Mouse (Mus musculus) olfactory bulb, adult 2 months (tissue): ENCODE measurements around the gene Il2.

Experiments used
- CTCF ChIP-seq: fragments of 200-500 bp; IDR thresholded peaks from 2 replicates; pipeline ENCODE4 v1.5.1; 2012; ENCODE audit warnings: low read depth, mild to moderate bottlenecking, low read length, moderate library complexity; ENCODE audit not compliant: insufficient read depth
- POLR2A ChIP-seq: fragments of 200-500 bp; IDR thresholded peaks from 2 replicates; pipeline ENCODE4 v1.6.1; 2012; ENCODE audit warnings: mild to moderate bottlenecking, low read depth, low read length, moderate library complexity; ENCODE audit not compliant: insufficient read depth

DNA sequence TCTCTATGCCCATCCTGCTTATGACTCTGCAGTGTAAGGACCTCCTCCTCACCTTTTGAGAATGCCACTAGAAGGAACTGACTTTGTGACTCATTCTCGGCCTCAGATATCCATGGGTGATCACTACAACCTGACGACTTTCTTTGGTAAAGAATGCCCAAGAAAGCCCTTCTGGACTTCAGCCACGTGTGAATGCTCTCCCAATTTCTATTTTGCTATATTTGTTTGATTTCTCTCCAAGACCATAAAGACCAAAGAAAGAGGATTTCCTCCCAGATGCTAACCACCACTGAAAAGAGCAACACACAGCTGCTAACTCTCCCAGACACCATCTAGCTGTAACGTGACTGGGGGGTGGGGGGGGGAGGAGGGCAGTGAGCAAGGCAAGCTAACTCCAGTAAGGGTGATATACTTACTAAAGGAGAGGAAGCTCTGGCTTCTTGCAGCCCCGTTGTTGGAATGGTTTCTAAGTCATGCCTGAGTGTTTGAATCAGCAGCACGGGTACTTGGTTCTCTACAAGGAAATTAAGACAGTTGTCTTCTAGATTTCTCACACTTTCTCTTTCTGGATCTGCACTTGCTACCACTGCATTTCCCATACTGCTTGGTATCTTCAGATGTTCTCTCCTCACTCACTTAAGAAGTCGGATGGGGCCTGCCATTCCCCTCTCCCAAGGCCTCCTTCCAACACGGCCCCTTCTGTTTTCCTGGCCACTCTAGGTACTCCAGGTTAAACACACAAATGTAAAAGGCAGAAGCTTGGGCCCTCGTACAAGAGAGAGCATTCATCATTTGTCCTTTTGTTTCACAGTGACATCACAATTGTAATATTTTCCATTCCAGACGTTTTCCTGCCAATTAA is 49.2 kb upstream of the Il2 start:
- TF ChIP-seq CTCF (no peak), POLR2A (no peak)
